Mouse (Mus musculus) cerebellum, adult (tissue): ENCODE data around the gene Dcbld1.

Experiments used
- ATAC-seq: cut with Nextera tagmentation; 2 replicates; pipeline ENCODE4 v1.9.2; 2017; ENCODE audit warnings: mild to moderate bottlenecking, moderate library complexity, mixed read lengths; ENCODE audit not compliant: insufficient number of reproducible peaks, low FRiP score, low TSS enrichment

Dcbld1 gene

GRCm38 (mm10) chr10:52233301-52233968, at the start of gene Dcbld1:
Gene Dcbld1, plus strand, starts transcription at chr10:52233619.
- ATAC-seq, result peak; percentile 85

GRCm38 (mm10) chr10:52185900-52186299, 47.5 kb upstream of the Dcbld1 start:
- no peak for ATAC-seq

DNA sequence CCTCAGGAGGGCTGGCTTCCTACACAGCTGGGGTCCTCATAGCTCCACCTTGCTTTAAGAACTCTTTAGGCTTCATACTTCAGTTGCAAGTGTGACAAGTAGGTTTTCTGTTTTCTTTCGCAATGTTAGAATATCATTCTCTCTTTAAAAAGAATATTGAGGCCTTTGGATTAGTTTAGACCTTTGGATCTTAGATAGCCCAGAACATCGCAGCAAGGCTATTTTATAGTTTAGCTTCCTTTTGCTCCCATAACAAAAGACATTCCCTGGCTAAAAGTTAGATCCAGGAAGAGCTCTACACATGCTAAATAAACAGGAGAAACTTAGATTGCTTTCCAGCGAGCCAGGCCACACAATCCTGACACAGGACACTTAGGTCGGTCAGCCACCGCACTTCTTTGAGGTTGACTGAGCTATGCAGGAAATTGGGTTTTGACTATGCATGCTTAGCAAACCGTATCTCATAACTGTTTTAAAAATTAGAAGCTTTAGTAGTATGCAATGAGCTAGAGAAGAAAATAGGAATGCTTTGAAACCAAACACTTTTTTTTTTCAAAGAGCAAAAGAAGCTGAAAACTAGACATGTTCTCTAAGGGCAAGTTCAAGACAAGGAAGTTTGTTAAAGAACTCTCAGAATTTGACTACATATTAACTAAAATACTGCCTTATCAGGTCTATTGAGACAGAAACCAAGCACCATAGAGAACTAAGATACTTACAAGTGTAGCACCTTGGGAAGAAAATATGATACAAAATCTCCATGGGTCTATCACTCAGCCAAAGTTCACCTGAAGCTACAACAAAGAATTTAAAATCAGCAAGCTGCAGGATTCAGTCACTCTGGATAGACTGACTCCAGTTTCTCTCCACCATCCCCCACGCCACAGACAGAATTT, 38.2 kb upstream of the Dcbld1 start, which contains the start of gene Ros1:
Gene Ros1 (minus strand): TSS at position 288 of the 896 bp plus-strand sequence.
- no peak for ATAC-seq

GRCm38 (mm10) chr10:52204006-52204405, 29.4 kb upstream of the Dcbld1 start:
- ATAC-seq, result no peak

- ATAC-seq, result no peak
Observed at GRCm38 (mm10) chr10:52215267-52215818, 18.1 kb upstream of the Dcbld1 start.

DNA sequence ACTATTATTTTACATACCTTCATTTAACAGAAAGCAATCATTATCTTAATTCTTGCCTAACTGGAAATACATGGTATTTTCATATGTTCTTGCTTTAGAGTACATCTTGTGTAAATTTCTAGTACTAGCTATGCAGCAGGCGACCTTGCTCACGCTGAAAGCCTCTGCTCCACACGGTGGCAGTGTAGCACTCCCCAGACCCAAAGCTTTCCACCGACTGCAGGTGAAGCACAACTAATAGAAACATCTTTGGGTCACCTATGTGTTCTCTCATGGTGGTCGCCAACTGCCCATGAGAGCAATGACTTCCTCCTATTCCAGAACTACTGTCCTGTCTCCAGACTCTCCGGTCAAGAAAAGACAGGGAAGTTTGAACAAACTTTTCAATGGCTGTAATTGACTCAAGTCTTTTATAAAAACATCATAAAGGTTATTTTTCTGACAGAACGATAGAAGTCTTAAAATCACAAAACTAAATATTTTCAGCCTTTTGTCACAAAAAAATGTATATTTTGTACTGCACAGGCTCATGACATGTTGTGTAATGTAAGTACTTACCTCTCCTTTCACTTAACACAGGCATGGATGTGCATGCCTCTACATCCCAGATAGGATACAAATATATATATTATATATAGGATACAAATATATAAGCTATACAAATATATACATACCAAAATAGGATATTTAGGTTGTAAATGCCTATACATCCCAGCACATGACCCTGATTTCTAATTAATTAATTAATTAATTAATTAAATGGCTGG, 16.4 kb upstream of the Dcbld1 start:
- ATAC-seq, result peak; percentile 83; the same call in 1 of the 2 replicates

DNA sequence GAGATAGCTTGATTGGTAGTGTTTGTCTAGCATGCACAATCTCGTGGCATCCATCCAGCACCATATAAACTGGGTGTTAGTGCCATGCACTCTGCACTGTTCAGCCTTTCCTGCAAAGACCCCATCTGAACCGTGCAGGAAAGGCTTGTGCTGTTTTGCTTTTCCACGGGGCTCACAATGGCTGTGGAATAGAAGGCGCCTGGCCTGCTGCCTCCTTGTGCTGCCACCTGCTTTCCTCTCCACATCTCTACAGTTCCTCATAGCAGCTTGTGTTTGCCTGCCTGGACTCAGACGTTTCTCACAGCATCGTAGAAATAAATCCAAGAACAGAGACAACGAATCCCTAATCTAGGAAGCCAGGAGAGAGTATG, 15.9 kb upstream of the Dcbld1 start:
- ATAC-seq, result 0 out of 2 replicates have a peak, but pooled peaks have one; percentile 49

DNA sequence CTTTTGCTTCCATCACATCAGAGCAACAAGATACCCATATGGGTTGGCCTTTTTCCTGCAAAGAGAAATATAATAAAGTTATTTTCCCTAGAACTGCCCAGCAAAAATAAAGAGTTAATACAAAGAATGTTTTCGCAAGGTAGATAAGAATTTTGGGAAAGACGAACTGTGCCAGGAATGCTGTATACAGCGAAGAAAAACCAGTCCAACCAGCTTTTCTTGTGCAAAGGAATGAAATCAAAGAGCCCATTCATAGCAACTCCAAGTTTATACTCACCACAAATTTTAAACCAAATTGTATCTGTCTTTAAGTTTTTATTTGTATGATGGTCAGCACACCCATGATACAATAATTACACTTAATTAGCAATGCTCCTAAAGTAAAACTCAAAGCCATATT, 13.8 kb upstream of the Dcbld1 start:
- ATAC-seq, result no peak

DNA sequence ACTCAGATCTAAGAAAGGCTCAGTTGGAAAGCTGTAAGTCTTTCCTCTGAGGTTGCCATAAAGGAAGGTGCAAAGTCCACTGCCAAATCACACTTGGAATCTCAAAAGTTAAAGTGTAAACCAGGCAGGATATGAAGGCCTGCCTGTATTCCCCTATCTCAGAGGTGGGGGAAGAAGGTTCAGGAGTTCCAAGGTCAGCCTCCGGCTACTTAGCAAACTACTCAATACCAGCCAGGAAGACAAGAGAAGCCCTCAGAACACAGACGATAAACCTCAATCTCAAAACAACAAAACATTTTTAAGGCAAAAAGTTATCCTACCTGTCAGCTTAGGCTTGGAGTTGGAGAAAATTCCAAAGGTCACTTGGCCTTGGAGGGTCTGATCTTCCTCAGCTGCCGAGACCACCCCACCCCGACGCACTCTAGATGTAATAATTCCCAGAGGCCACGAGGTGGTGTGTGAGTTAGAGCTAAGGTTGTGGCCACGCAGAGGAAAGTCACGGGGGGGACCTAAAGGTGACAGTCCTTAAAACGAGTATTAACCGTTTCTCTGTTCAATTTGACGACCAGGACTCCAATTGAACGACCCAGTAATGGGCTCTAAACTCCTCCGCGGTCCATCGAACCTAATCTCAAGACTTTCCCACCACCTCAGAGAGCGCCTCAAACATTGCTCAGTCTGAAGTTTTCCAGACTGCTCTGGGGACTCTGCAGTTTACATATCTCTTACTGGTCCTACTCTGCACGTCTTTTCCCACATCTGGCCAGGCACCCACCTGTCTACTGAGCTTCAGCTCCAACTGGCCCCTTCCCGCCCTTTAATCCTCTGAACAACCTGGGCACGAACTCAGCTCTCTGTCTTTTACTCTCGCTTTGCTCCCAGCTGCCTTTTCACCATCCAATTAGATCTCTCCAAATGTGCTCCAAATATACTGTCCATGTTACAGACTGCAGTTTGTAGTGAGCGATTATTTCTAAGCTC, 933 bp upstream of the Dcbld1 start:
- peak; percentile 38 for ATAC-seq

- ATAC-seq, result peak; percentile 37
Observed at GRCm38 (mm10) chr10:52233969-52234653, 692 bp downstream of the Dcbld1 start.

DNA sequence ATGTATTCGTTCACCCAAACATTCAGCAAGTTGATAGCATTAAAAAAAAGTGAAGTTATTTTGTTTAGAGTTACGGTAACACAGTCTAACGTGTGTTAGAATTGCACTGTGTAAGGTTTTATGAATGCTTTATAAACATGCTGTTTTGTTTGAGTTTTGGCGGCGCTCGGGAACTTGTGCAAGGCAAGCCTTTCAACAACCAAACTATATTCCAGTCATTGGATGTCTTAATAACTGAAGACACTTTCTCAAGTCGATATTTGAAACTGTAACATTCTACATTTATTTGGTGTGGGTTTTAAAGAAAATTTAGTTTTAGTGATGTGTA, 1.2 kb downstream of the Dcbld1 start:
- ATAC-seq, result no peak

GRCm38 (mm10) chr10:52235461-52235860, 2.0 kb downstream of the Dcbld1 start:
- ATAC-seq, result no peak

DNA sequence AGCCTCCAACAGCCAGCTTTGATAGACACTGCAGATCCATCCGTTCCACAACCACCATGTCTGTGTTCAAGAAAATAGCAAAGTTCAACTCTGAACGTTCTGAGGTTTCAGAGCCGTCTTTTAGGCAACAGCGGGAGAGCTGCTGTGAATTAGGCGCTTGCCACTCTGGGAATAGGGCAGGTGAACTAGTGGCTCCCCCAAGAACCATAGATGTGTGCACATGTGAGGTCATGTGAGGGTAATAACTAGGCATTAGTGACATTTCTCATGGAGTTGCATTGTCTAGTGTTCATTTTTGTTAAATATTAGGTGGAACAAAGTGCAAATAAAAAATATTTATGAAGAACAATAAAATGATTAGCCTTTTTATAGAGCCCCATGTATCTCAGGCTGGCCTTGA, 8.6 kb downstream of the Dcbld1 start:
- no peak for ATAC-seq

DNA sequence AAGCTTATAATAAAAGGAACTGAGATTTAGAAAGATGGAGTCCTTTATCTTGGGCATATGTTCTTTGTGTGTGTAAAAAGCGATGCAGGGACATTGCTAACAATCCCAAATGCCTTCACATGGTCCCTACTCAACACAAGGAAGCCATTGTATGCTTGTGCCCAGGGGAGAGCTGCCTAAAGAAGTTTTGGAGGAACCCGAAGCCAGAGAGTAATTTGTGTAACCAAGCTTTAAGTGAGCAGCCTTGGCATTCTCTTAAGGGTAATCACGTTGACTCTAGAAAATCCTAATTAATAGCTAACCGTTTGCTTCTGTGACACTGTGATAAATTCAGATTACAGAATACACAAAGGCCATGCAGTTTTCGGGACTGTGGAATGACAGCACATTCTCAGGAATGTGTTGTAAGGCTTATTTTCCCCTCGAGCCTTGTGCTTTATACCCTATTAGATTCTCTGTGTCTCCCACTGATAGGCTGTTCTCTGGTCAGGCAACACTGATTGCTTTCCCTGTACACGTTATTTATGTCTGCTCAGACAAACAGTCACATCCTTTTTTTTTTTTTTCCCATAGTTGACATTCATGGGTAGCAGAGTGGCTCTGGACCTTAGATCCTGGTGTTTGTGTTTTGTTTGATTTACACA, 9.4 kb downstream of the Dcbld1 start:
- ATAC-seq, result no peak

GRCm38 (mm10) chr10:52246207-52246606, 12.8 kb downstream of the Dcbld1 start:
- no peak for ATAC-seq

DNA sequence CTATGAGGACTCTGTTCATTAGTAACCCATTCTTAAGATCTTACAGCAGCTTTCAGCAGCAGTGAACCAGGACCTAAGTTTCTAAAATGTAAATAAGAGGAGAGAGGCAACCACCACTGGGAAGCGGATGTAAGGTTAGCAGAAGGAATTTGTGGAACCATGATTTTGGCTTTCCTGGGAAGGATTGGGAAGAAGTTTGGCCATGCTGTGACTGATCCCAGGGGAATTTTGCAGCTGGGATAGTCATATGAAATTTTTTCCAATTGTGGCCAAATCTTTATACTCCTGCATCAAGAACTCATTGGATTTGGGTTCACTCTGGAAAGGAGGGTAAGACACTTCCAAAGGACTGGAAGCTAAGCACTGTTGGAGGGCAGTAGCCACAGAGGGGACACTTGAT, 18.8 kb downstream of the Dcbld1 start:
- ATAC-seq, result no peak

DNA sequence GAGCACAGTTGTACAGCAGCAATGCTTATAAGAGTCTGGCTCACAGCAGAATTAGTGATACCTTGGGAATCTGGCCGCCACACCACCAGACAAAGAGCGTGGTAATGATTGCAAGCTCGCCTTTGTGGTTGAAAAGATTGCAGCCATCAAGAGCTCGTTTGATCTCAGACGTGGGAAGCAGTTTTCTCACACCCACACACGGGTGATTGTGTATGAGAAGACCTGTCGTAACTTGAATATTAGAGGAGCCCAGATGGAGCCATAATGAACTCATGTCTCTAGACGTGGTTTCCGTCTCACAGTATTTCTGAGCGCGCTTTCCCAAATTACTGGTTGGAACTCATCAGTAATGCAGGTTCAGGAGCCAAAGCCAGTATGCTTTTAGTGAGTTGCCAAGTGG, 20.0 kb downstream of the Dcbld1 start:
- no peak for ATAC-seq

DNA sequence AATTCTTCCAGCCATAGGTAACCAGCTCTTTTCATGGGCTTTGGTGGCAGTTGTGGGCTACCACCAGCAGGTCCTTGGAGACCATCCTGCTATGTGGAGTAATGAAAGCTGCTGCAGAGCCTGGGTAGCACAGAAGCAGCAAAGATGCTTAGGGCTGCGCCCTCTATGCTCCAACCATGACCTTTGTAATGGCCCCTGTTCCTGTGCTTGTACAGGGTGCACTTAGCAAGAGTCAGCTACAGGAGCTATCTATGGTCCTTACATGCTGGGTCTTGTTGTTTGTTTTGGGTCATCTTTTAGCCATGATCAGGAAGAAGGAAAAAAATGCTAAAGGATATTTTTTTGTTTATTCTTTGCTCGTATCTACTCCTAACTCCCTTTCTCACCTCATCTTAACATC, 24.3 kb downstream of the Dcbld1 start:
- no peak for ATAC-seq
